Mouse (Mus musculus) MEL (cell line): Measurements from ENCODE around the gene Cyp39a1.

Experiments used
- CTCF ChIP-seq, 3 experiments: IDR thresholded peaks in 2 of 3; conservative IDR thresholded peaks in 1 of 3; 2 replicates each; pipeline ENCODE4 v1.5.1; 2011 to 2012; ENCODE audit warnings: low read length in 3 of 3, low read depth in 2 of 3, mild to moderate bottlenecking in 2 of 3, improper control_type of control experiment in 1 of 3, inconsistent platforms in 1 of 3, mixed read lengths in 1 of 3, moderate library complexity in 1 of 3; ENCODE audit not compliant: control insufficient read depth in 1 of 3, insufficient read depth in 1 of 3, poor library complexity in 1 of 3, severe bottlenecking in 1 of 3
- E2F4 ChIP-seq: IDR thresholded peaks from 2 replicates; pipeline ENCODE4 v1.6.1; 2011; ENCODE audit warnings: low read depth, low read length, improper control_type of control experiment, borderline replicate concordance
- EP300 ChIP-seq, 2 experiments: IDR thresholded peaks; 2 replicates each; pipeline ENCODE4 v1.6.1; 2011; ENCODE audit warnings: improper control_type of control experiment in 2 of 2, low read length in 2 of 2, low read depth in 1 of 2, mild to moderate bottlenecking in 1 of 2
- GATA1 ChIP-seq: IDR thresholded peaks from 2 replicates; pipeline ENCODE4 v1.6.1; 2011; ENCODE audit warnings: low read depth, low read length, improper control_type of control experiment
- HCFC1 ChIP-seq: IDR thresholded peaks from 2 replicates; pipeline ENCODE4 v1.6.1; 2012; ENCODE audit warnings: low read depth, mild to moderate bottlenecking, inconsistent platforms, low read length, improper control_type of control experiment, moderate library complexity
- MAFK ChIP-seq: IDR thresholded peaks from 2 replicates; pipeline ENCODE4 v1.6.1; 2011; ENCODE audit warnings: low read depth, mild to moderate bottlenecking, low read length, improper control_type of control experiment, borderline replicate concordance
- MEF2A ChIP-seq: IDR thresholded peaks from 2 replicates; pipeline ENCODE4 v1.6.1; 2014; ENCODE audit warnings: low read depth, mild to moderate bottlenecking, inconsistent platforms, low read length, improper control_type of control experiment; ENCODE audit not compliant: poor library complexity, insufficient replicate concordance, severe bottlenecking; ENCODE audit errors: extremely low read depth
- POLR2A ChIP-seq, 2 experiments: IDR thresholded peaks; 2 replicates each; pipeline ENCODE4 v1.6.1; 2011 to 2012; ENCODE audit warnings: low read length in 2 of 2, mild to moderate bottlenecking in 2 of 2, control low read depth in 1 of 2, improper control_type of control experiment in 1 of 2, low read depth in 1 of 2, moderate library complexity in 1 of 2; ENCODE audit not compliant: control insufficient read depth in 1 of 2, insufficient read depth in 1 of 2, poor library complexity in 1 of 2
- POLR2AphosphoS5 ChIP-seq: IDR thresholded peaks from 2 replicates; pipeline ENCODE4 v1.6.1; 2012; ENCODE audit warnings: low read depth, borderline replicate concordance, mild to moderate bottlenecking, inconsistent platforms, low read length, moderate library complexity, mixed read lengths
- TBP ChIP-seq: IDR thresholded peaks from 2 replicates; pipeline ENCODE4 v1.8.0; 2011; ENCODE audit warnings: low read depth, low read length, improper control_type of control experiment
- USF1 ChIP-seq: IDR thresholded peaks from 2 replicates; pipeline ENCODE4 v1.6.1; 2014; ENCODE audit warnings: low read depth, mild to moderate bottlenecking, inconsistent platforms, low read length, improper control_type of control experiment, moderate library complexity
- ZNF384 ChIP-seq: IDR thresholded peaks from 2 replicates; pipeline ENCODE4 v1.6.1; 2012; ENCODE audit warnings: low read depth, mild to moderate bottlenecking, inconsistent platforms, low read length, improper control_type of control experiment

DNA sequence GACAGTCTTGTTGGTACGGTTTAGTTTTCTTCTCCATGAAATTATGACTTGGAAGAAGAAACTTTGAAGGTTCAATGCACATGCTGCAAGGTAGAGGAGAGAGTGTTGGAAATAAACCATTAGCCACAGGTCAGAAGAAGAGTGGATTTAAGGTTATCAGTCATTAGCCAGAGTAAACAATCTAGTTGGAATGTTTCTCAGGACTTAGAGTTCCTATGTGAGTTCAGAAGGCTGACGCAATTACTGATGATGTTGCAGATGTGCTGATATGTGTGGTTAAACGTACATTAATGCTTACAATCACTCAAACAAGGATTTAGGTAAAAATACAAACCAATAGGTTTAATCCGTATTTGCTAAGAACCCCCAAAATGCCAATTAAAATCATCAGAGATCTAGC lies 4.7 kb downstream of the Cyp39a1 start:
- TF ChIP-seq USF1 = no peak
- TF ChIP-seq MAFK = no peak
- TF ChIP-seq CTCF (IDR thresholded peaks at IDR 0.05 in 2 of 3, conservative IDR thresholded peaks at IDR 0.05 in 1 of 3; ENCODE audit: control insufficient read depth in 1 of 3, insufficient read depth in 1 of 3, low read depth in 2 of 3, low read length in 3 of 3, poor library complexity in 1 of 3, severe bottlenecking in 1 of 3) = no peak
- TF ChIP-seq TBP = no peak
- no peak for TF ChIP-seq POLR2A (IDR thresholded peaks at IDR 0.05; ENCODE audit: control insufficient read depth in 1 of 2, insufficient read depth in 1 of 2, low read depth in 1 of 2, low read length in 2 of 2, poor library complexity in 1 of 2)
- no peak for TF ChIP-seq E2F4
- TF ChIP-seq ZNF384 = no peak
- no peak for TF ChIP-seq HCFC1
- TF ChIP-seq MEF2A = no peak
- TF ChIP-seq POLR2AphosphoS5 = no peak
- TF ChIP-seq EP300 (IDR thresholded peaks at IDR 0.05; ENCODE audit: low read depth in 1 of 2, low read length in 2 of 2) = no peak
- no peak for TF ChIP-seq GATA1
